Mouse (Mus musculus): Measurements from ENCODE around the gene Ctla4.

DNA sequence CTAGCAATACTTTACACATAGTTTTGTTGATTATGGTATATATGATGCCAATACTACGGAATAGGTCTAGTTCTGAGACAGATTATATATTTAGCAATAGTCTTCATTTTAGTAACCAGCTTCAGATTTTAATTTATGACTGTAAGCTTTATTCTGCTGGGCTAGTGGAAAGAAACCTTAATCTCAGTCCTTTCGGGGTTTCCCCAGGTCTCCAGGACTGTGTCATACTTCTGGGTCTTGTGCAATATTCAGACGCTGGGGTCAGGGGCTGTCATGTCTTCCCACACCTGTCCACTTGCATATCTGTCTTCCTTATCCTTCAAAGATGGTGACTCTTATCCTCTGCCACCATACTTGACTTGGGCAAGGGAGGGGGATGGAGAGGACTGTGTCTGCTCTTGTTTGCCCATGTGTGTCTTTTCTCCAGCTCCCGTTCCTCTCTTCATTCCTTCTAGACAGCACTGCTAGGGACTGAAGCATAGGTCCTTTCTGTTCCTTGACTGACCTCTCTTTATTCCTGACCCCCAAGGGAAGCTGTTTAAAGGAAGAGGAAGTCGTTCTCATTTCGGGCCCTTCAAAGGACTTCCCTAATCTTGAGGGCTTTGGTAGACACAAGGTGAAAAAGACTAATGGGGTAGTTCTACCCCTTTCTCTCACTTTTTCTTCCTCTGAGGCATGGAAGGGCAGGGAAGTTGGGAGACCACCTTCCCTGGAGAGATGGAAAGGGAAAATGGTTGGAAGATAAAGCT lies 50.3 kb downstream of the Ctla4 start:
- TF ChIP-seq POLR2A (IDR thresholded peaks at IDR 0.05; ENCODE audit: control insufficient read depth, extremely low read depth, insufficient read depth, low read length, poor library complexity) (no peak), CTCF (IDR thresholded peaks at IDR 0.05; ENCODE audit: borderline replicate concordance, control insufficient read depth, extremely low read depth, insufficient read depth, low read length, poor library complexity) (no peak)

Data from thymus, adult 2 months (tissue).